Mouse (Mus musculus) lung, postnatal 0 days (tissue): Measurements from ENCODE around the gene Nedd4. TPM values are rescaled to one million over a fixed set of nuclear protein-coding genes. Genes with fewer than 3 reads are reported as not detected.
A peak's percentile ranks its signal among the peaks of the same experiment; 100 is the strongest.

Experiments used
- ATAC-seq: fragments of 200-750 bp; cut with Nextera tagmentation; 2 replicates; pipeline ENCODE4 v1.8.0; 2017; ENCODE audit warnings: moderate library complexity
- DNase-seq: peaks from one replicate; pipeline ENCODE4 v3.0.0-alpha.2; 2016; ENCODE audit warnings: low spot score
- H3K27ac ChIP-seq: fragments of 300-500 bp; sonication (generic); 2 replicates; pipeline ENCODE4 v1.5.1; 2014; ENCODE audit warnings: antibody characterized with exemption, mild to moderate bottlenecking, low read length, mixed read lengths
- H3K27me3 ChIP-seq: fragments of 300-500 bp; sonication (generic); replicated peaks from 2 replicates; pipeline ENCODE4 v1.6.1; 2014; ENCODE audit warnings: low read length, mixed read lengths; ENCODE audit not compliant: insufficient read depth
- H3K36me3 ChIP-seq: fragments of 300-500 bp; sonication (generic); 2 replicates; pipeline ENCODE4 v1.6.1; 2014; ENCODE audit warnings: low read length, mixed read lengths; ENCODE audit not compliant: insufficient read depth
- H3K4me1 ChIP-seq: fragments of 300-500 bp; sonication (generic); 2 replicates; pipeline ENCODE4 v1.6.1; 2014; ENCODE audit warnings: antibody characterized with exemption, low read depth, low read length, mixed read lengths; ENCODE audit not compliant: insufficient read depth
- H3K4me2 ChIP-seq: fragments of 300-500 bp; sonication (generic); replicated peaks from 2 replicates; pipeline ENCODE4 v1.6.1; 2014; ENCODE audit warnings: low read depth, mild to moderate bottlenecking, low read length, moderate library complexity, mixed read lengths
- H3K4me3 ChIP-seq: fragments of 300-500 bp; sonication (generic); 2 replicates; pipeline ENCODE4 v1.5.1; 2014; ENCODE audit warnings: low read depth, low read length
- H3K9ac ChIP-seq: fragments of 300-500 bp; sonication (generic); replicated peaks from 2 replicates; pipeline ENCODE4 v1.6.1; 2014; ENCODE audit warnings: low read depth, mild to moderate bottlenecking
- H3K9me3 ChIP-seq: fragments of 300-500 bp; sonication (generic); 2 replicates; pipeline ENCODE4 v1.6.1; 2016; ENCODE audit warnings: low read length, mixed read lengths
- CTCF ChIP-seq: IDR thresholded peaks from 2 replicates; pipeline ENCODE4 v1.5.1; 2016; ENCODE audit warnings: antibody characterized with exemption, mild to moderate bottlenecking
- EP300 ChIP-seq: IDR thresholded peaks from 2 replicates; pipeline ENCODE4 v1.6.1; 2016; ENCODE audit warnings: antibody characterized with exemption, mild to moderate bottlenecking, control low read depth
- WGBS: fragments of 180-500 bp; shearing (Covaris S2); extraction: QIAGEN DNeasy Blood & Tissue Kit; methylation state at CpG from one replicate; pipeline ENCODE4 v1.1.7; 2014; 5-methylcytosine and 5-hydroxymethylcytosine counted together
- polyA plus RNA-seq: library from polyadenylated mRNA; unstranded; fragments of >200 nt; fragmentation: Nextera tagmentation; extraction: Ambion mirVana; gene quantifications from 2 replicates; pipeline ENCODE4 v1.2.1, GENCODE M21; 2015

Nedd4 gene
- 264 and 334 TPM in 2 replicates for polyA plus RNA-seq

DNA sequence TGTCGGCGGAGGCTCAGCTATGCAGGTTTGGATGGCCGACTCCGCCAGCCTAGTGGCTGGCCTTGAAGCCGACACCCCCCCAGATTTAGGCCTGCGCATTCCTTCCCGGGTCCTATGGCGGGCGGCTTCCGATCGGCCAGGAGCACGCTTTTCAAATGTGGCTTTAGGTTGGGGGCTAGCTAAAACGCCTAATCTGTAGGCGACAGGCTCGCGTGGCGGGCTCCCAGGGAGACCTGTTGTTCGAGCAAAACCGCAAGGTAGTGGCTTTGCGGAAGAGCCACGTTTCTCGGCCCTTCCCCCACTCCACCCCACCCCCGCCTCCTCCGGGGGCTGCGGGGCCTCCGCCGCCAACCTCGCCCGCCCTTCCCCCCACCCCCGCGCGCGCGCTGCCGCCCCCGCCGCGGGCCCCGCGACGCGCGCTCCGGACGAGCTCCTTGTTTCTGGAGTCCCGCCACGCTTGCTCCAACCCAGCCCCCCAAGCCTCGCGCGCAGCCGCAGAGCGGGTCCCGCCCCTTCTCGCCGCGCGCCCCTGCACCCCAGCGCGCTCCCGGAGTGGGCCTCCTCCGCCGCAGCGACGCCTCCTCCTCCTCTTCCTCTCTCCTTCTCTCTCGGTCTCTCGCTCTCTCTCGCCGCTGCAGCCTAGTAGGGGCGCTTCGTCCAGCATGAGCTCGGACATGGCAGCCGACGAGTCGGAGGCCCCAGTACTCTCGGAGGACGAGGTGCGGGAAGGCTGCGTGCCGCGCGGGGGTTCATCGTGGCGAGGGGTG is at the start of gene Nedd4:
Gene Nedd4, plus strand, starts transcription at position 452 of the 767 bp plus-strand sequence.
- under 1% methylated on average over 38 of the region's 83 CpGs for WGBS

DNA sequence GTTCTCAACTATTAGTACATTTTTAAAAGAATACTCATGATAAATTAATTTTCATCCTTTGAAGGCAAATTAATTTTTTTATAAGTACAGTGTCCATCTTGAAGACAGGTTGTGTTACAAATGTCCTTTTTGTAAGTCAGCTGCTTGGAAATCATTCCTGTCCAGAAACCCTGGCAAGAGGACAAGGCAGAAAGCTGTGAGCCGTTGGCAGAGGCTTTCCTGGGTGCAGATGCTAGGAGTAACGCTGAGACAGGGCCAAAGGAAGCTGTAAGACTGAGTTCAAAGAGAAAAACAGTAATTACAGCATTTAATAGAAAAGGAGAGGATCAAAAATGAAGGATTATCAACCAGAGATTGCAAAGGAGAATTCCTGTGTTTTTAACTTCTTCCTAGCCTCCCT is 48.3 kb upstream of the Nedd4 start:
- DNase-seq (no peak), ATAC-seq (no peak)
- Histone ChIP-seq H3K27ac (no peak overlapping the region), H3K9me3 (no peaks in the 10 kb centered on the region), H3K36me3 (peaks cover 14% of the 10 kb centered on the region; the same call in 1 of the 2 replicates), H3K4me2 (no peak overlapping the region), H3K9ac (no peak overlapping the region), H3K4me1 (no peaks in the 10 kb centered on the region), H3K27me3 (no peaks in the 10 kb centered on the region), H3K4me3 (no peak overlapping the region)
- 59% methylated on average over 2 of the region's 2 CpGs for WGBS
- TF ChIP-seq EP300 (no peak), CTCF (no peak)

More for the DNA sequence above, at the start of gene Nedd4:
- TF ChIP-seq CTCF (peak; percentile 20), EP300 (no peak)
- DNase-seq (peak; percentile 96), ATAC-seq (peak; percentile 91)
- H3K4me2 ChIP-seq = peak within 1 kb of the TSS; percentile 63
- H3K27me3 ChIP-seq = no peaks in the 10 kb centered on the region
- H3K4me1 ChIP-seq = peaks cover 9% of the 10 kb centered on the region; the same call in 1 of the 2 replicates
- H3K4me3 ChIP-seq = peak within 1 kb of the TSS; percentile 91
- H3K9ac ChIP-seq = peak within 1 kb of the TSS; percentile 98
- no peaks in the 10 kb centered on the region for H3K36me3 ChIP-seq
- no peaks in the 10 kb centered on the region for H3K9me3 ChIP-seq
- peak within 1 kb of the TSS; percentile 99 for H3K27ac ChIP-seq

DNA sequence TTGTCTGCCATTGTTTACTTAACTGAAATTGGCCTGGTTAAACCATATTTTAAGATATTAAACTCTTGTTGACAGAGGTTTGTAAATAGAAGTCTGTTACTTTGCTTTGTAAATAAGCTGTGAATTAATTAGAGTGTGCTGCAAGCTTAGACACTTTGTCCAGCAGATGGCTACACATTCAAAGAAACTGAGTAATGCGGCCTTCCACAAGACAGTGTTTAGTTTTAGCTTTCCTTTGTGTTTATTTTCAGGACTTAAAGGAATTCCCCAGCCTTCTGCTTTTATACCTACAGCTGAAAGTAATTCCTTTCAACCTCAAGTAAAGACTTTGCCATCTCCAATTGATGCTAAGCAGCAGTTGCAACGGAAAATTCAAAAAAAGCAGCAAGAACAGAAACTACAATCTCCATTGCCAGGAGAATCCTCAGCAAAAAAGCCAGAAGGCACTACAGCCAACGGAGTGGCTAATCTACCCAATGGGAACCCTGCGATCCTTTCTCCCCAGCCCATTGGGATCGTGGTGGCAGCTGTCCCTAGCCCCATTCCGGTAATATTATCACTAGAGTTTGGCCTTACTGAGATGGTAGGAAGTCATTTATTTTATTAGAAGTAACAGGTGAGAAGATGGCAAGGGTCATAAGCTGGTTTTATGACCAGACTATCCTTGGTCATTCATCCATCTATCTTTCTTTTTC is 47.2 kb upstream of the Nedd4 start:
- H3K36me3 ChIP-seq = peaks cover 14% of the 10 kb centered on the region; the same call in 1 of the 2 replicates
- H3K9ac ChIP-seq = no peak overlapping the region
- peak; percentile 71 for DNase-seq
- no peak overlapping the region for H3K4me3 ChIP-seq
- no peak overlapping the region for H3K27ac ChIP-seq
- 66% methylated on average over 6 of the region's 6 CpGs for WGBS
- no peaks in the 10 kb centered on the region for H3K9me3 ChIP-seq
- no peak for ATAC-seq
- no peaks in the 10 kb centered on the region for H3K4me1 ChIP-seq
- H3K4me2 ChIP-seq = no peak overlapping the region
- peak; percentile 70 for TF ChIP-seq CTCF
- no peak for TF ChIP-seq EP300
- no peaks in the 10 kb centered on the region for H3K27me3 ChIP-seq

GRCm38 (mm10) chr9:72618037-72618436 is 44.1 kb upstream of the Nedd4 start:
- DNase-seq (no peak), ATAC-seq (no peak)
- WGBS = 91% methylated on average over 3 of the region's 3 CpGs
- TF ChIP-seq CTCF (no peak), EP300 (no peak)
- Histone ChIP-seq H3K36me3 (peaks cover 14% of the 10 kb centered on the region; the same call in 1 of the 2 replicates), H3K9ac (no peak overlapping the region), H3K27me3 (no peaks in the 10 kb centered on the region), H3K4me2 (no peak overlapping the region), H3K4me3 (no peak overlapping the region), H3K27ac (no peak overlapping the region), H3K9me3 (no peaks in the 10 kb centered on the region), H3K4me1 (no peaks in the 10 kb centered on the region)

- Histone ChIP-seq H3K27me3 (no peaks in the 10 kb centered on the region), H3K9ac (no peak overlapping the region)
Observed at GRCm38 (mm10) chr9:72623605-72624004, 38.5 kb upstream of the Nedd4 start.

DNA sequence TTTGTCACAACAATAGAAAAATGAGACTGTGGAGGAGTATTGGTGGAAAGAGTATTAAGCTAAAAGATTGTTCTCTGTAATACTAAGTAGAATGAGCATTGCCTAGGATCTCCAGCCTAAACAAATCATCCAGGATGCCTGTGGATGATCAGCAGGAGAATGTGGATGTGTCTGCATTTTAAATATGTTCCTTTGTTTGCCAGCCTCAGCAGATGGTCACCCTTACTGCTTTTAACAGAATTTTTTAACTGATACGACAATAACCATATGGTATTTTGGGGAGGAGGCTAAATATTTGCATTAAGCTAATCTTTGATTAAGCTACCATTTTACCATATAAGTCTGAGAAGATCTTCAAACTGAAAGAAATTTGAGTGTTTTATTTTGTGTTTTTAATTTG is 34.5 kb upstream of the Nedd4 start:
- Histone ChIP-seq H3K27ac (no peak overlapping the region), H3K4me2 (no peak overlapping the region), H3K27me3 (no peaks in the 10 kb centered on the region), H3K4me1 (peaks cover 7% of the 10 kb centered on the region; the same call in 1 of the 2 replicates), H3K36me3 (no peaks in the 10 kb centered on the region), H3K4me3 (no peak overlapping the region), H3K9me3 (no peaks in the 10 kb centered on the region), H3K9ac (no peak overlapping the region)
- no peak for ATAC-seq
- 56% methylated on average over 1 of the region's 1 CpGs for WGBS
- no peak for DNase-seq
- TF ChIP-seq CTCF = no peak
- no peak for TF ChIP-seq EP300

More at GRCm38 (mm10) chr9:72623605-72624004, 38.5 kb upstream of the Nedd4 start:
- Histone ChIP-seq H3K36me3 (no peaks in the 10 kb centered on the region), H3K27ac (no peak overlapping the region), H3K9me3 (no peaks in the 10 kb centered on the region), H3K4me1 (peaks cover 7% of the 10 kb centered on the region; the same call in 1 of the 2 replicates), H3K4me3 (no peak overlapping the region), H3K4me2 (no peak overlapping the region)
- no peak for ATAC-seq
- 85% methylated on average over 1 of the region's 1 CpGs for WGBS
- DNase-seq = no peak
- TF ChIP-seq EP300 (no peak), CTCF (no peak)
